Mouse (Mus musculus) embryonic facial prominence, embryonic 15.5 days (tissue): ENCODE results near the gene Stx2. TPM values are rescaled to one million over a fixed set of nuclear protein-coding genes. Genes with fewer than 3 reads are reported as not detected.

Source experiments
- ATAC-seq: fragments of 200-750 bp; cut with Nextera tagmentation; 2 replicates; pipeline ENCODE4 v1.8.0; 2017; ENCODE audit warnings: low read depth, moderate TSS enrichment; ENCODE audit not compliant: insufficient number of reproducible peaks, low FRiP score, low TSS enrichment
- H3K27ac ChIP-seq: fragments of 300-500 bp; sonication (generic); replicated peaks from 2 replicates; pipeline ENCODE4 v1.5.1; 2015; ENCODE audit warnings: mild to moderate bottlenecking, inconsistent platforms
- H3K27me3 ChIP-seq: fragments of 300-500 bp; sonication (generic); 2 replicates; pipeline ENCODE4 v1.6.1; 2015; ENCODE audit warnings: inconsistent platforms
- H3K36me3 ChIP-seq: fragments of 300-500 bp; sonication (generic); 2 replicates; pipeline ENCODE4 v1.6.1; 2015; ENCODE audit warnings: mild to moderate bottlenecking, inconsistent platforms
- H3K4me1 ChIP-seq: fragments of 300-500 bp; sonication (generic); 2 replicates; pipeline ENCODE4 v1.6.1; 2015; ENCODE audit warnings: inconsistent platforms
- H3K4me2 ChIP-seq: fragments of 300-500 bp; sonication (generic); replicated peaks from 2 replicates; pipeline ENCODE4 v1.6.1; 2015; ENCODE audit warnings: mild to moderate bottlenecking, inconsistent platforms
- H3K4me3 ChIP-seq: fragments of 300-500 bp; sonication (generic); replicated peaks from 2 replicates; pipeline ENCODE4 v1.5.1; 2015; ENCODE audit warnings: mild to moderate bottlenecking, inconsistent platforms
- H3K9ac ChIP-seq: fragments of 300-500 bp; sonication (generic); 2 replicates; pipeline ENCODE4 v1.6.1; 2015; ENCODE audit warnings: inconsistent platforms
- H3K9me3 ChIP-seq: fragments of 300-500 bp; sonication (generic); replicated peaks from 2 replicates; pipeline ENCODE4 v1.6.1; 2016; ENCODE audit warnings: inconsistent platforms
- WGBS: fragments of 180-500 bp; shearing (Covaris S2); methylation state at CpG from one replicate; pipeline ENCODE4 v1.1.7; 2015; 5-methylcytosine and 5-hydroxymethylcytosine counted together
- polyA plus RNA-seq: library from polyadenylated mRNA; unstranded; fragments of >200 nt; fragmentation: Nextera tagmentation; extraction: Ambion mirVana; gene quantifications from 2 replicates; pipeline ENCODE4 v1.2.1, GENCODE M21; 2015

The Stx2 gene
- polyA plus RNA-seq: 32.7 and 34.9 TPM in 2 replicates

DNA sequence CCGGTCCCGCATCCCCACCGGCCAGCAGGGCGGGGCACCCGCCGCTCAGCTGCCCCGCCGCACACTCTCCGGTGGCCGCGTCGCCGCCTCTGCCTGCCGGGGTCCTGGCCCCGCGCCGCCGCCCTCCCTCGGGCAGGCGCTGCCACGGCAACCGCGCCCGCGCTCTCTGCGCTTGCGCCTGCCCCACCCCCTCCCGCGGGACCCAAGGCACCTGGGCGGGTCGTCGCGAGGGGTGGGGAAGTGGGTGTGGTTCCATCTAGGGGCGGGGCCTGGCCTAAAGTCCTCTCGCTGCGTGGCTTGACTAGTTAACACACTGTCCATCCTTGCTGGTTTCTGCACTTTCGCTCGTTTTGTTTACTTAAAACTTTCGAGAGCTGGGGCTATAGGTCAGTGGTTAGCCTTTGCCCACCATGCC, at the start of gene Stx2:
Stx2 (minus strand) TSS at position 163 of the 415 bp plus-strand sequence.
- H3K9ac ChIP-seq: peak within 1 kb of the TSS; percentile 59
- no peaks in the 10 kb centered on the region for H3K9me3 ChIP-seq
- ATAC-seq: peak; percentile 88
- H3K36me3 ChIP-seq: 0 out of 2 replicates have a peak, but pooled peaks cover 5% of the 10 kb centered on the region
- under 1% methylated on average over 39 of the region's 39 CpGs for WGBS
- H3K27me3 ChIP-seq: no peaks in the 10 kb centered on the region
- H3K4me2 ChIP-seq: peak within 1 kb of the TSS; percentile 71
- H3K4me1 ChIP-seq: peaks cover 22% of the 10 kb centered on the region
- H3K4me3 ChIP-seq: peak within 1 kb of the TSS; percentile 67
- peak within 1 kb of the TSS; percentile 24; the same call in 1 of the 2 replicates for H3K27ac ChIP-seq

DNA sequence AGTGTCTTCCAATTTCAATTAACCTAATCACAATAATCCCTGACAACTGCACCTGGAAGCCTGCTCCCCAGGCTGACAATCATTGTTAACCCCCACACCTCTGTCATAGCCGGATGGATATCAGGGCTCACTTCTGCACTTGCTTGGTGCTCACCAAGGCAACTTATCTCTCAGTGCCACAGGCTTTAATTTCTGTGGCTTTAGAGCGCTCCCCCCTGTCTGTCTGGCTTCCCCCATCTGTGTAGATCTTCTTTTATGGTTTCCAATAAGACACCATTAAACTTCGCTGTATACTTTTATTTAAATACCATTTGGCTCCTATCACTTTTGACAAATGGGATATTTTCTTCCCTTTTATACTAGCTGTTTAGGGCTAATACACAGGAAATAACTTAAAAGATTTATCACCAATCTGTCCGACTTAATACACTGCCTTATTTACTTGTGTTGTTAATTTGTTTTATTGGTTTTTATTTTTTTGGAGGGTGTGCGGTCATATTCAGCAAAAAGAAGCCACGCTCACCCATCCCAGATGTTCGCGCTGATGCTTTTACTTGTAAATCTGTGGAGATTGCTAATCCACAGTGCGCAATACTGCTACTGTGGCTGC, 46.4 kb upstream of the Stx2 start:
- Histone ChIP-seq H3K4me1 (no peaks in the 10 kb centered on the region), H3K9ac (no peak overlapping the region), H3K9me3 (no peaks in the 10 kb centered on the region), H3K4me3 (no peak overlapping the region), H3K36me3 (no peaks in the 10 kb centered on the region), H3K27ac (no peak overlapping the region), H3K4me2 (no peak overlapping the region), H3K27me3 (no peaks in the 10 kb centered on the region)
- ATAC-seq: no peak
- 78% methylated on average over 9 of the region's 9 CpGs for WGBS

DNA sequence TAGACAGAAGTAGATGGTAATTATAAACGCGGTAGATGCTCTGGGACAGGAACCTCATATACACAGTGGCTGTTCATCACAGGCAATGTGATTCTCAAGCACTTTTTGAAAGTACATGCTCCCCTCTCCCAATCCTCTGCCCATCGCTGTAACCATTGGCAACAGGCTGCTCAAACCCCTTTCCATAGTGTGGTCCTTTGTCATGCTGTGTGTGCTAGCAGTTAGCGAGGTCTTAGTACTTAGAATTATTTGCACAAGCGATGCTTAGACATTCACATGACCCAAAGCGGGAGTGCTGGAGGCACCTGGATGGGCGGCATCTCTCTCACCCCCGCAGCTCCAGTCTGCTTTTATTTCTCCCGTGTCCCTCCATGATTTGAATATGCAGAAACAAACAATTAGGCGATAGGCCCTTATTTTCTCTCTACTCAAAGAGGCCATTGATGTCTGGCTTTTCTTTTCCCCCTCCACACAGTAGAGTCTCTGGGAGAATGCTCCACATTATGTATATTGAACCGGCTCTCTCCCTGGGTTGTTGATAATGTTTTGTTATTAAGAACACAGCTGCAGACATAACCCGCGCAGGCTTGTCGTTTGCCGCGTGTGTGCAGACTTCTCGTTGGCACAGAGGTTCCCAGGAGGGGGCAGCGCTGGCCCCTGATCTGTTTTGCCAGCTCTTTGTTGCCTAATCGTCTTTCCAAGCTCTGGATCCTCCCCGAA, 44.4 kb upstream of the Stx2 start:
- no peaks in the 10 kb centered on the region for H3K27me3 ChIP-seq
- H3K36me3 ChIP-seq: no peaks in the 10 kb centered on the region
- no peak overlapping the region for H3K9ac ChIP-seq
- H3K4me1 ChIP-seq: no peaks in the 10 kb centered on the region
- no peak overlapping the region for H3K27ac ChIP-seq
- no peak overlapping the region for H3K4me3 ChIP-seq
- no peak overlapping the region for H3K4me2 ChIP-seq
- no peaks in the 10 kb centered on the region for H3K9me3 ChIP-seq
- WGBS: 29% methylated on average over 20 of the region's 20 CpGs
- ATAC-seq: no peak

DNA sequence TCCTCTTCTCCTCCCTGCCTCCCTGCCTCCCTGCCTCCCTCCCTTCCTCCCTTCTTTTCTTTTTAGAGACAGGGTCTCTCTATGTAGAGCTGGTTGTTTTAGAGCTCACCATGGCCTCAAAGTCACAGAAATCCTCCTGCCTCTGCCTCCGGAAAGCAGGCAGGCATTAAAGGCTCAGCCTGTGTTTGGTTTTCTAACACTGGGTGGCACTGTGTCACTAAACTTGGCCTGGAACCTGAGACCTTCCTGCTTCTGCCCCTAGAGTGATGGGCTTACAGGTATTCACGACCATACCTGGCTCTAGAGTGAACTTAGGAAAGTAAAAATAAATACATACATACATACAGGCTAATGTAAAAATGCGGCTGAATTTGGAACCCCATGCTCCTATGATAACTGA, 43.5 kb upstream of the Stx2 start:
- WGBS: 86% methylated on average over 3 of the region's 3 CpGs
- no peaks in the 10 kb centered on the region for H3K9me3 ChIP-seq
- H3K9ac ChIP-seq: no peak overlapping the region
- no peak overlapping the region for H3K4me3 ChIP-seq
- H3K36me3 ChIP-seq: no peaks in the 10 kb centered on the region
- no peaks in the 10 kb centered on the region for H3K27me3 ChIP-seq
- no peak overlapping the region for H3K27ac ChIP-seq
- no peak overlapping the region for H3K4me2 ChIP-seq
- ATAC-seq: no peak
- H3K4me1 ChIP-seq: no peaks in the 10 kb centered on the region

DNA sequence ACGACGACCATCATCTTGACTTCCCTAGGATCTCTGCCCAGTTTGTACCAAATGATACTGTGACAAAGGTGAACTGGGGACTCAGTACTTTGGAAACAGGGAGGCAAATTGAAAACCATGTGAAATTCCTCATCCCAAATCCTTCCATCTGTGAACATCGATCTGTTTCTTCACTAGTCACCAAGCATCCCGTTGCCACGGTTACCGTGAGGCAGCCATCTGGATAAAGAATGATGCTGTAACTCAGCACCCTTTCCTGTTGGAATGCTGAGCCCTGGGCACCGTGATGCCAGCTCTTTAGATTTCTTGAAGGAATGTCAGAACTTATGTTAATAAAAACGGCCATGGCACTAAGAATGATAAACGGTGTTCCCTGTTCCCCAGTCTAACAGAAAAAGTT, 41.0 kb upstream of the Stx2 start:
- Histone ChIP-seq H3K9ac (no peak overlapping the region), H3K4me1 (peaks cover 7% of the 10 kb centered on the region; the same call in 1 of the 2 replicates), H3K4me3 (no peak overlapping the region), H3K27ac (no peak overlapping the region), H3K4me2 (no peak overlapping the region), H3K9me3 (no peaks in the 10 kb centered on the region), H3K27me3 (no peaks in the 10 kb centered on the region), H3K36me3 (no peaks in the 10 kb centered on the region)
- ATAC-seq: no peak
- WGBS: 68% methylated on average over 9 of the region's 9 CpGs

DNA sequence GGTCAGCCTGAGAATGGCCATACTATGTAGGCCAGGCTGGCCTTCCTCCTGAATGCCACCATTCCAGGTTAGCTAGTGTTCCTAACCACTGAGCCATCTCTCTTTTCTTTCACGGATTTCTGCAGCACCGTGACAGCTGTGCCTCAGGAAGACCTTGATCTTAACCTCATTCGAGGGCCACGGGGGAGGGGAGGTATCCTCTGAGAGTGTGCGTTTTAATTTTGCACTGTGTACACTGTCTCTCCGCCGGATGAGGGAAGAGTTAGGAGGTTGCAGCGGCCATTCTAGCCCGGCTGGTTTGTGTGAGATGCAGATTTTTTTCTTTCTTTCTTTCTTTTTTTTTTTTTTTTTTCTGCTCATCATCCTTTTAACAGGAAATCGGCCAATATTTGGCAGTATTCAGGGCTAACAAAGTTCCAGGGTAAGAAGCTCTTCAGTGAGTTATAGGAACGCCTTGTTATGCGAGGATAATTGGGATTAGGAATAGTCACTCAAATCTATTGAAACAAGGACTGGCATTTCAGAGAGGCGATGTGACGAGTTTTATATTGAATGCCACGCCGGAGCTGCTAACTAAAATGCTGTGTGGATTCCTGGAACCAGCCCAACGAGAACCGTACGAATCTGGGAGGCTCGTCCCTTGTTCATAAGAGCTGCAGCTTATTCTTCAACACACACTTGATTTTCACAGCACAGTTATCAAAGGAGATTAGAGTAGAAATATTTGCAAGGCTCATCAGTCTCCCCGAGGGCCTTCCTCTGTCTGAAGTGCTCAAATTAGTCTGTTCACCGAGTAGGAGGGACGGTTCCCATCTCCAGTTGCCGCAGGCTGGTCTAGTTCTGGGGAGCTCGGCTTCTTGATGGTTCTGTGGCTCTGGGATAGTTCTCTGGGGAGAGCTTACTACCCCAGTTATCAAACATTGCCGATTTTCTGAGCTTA, 37.5 kb upstream of the Stx2 start:
- no peak for ATAC-seq
- no peak overlapping the region for H3K4me2 ChIP-seq
- H3K9ac ChIP-seq: no peak overlapping the region
- no peaks in the 10 kb centered on the region for H3K27me3 ChIP-seq
- peaks cover 7% of the 10 kb centered on the region; the same call in 1 of the 2 replicates for H3K4me1 ChIP-seq
- H3K27ac ChIP-seq: no peak overlapping the region
- no peak overlapping the region for H3K4me3 ChIP-seq
- H3K9me3 ChIP-seq: no peaks in the 10 kb centered on the region
- H3K36me3 ChIP-seq: no peaks in the 10 kb centered on the region
- WGBS: 30% methylated on average over 26 of the region's 26 CpGs

DNA sequence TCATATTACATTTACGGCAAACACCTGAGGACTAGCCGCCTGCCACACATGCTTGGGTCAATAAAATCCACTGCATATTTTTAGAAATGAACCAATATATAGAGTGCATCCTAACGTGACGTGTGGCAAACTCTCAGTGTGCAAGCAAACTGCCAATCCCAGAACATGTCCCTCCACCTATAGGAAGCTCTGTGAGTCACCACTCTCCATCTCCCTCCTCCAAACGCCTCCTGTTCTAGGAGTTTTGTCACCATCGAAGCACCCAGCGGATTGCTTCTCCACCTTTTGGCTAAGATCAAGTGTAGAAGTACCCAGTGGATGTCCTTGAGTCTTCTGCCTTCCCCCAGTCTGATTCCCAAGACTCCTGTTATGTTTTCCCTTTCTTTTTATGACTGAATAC, 29.4 kb upstream of the Stx2 start:
- no peak overlapping the region for H3K27ac ChIP-seq
- no peak overlapping the region for H3K4me2 ChIP-seq
- no peaks in the 10 kb centered on the region for H3K36me3 ChIP-seq
- H3K9ac ChIP-seq: no peak overlapping the region
- H3K27me3 ChIP-seq: no peaks in the 10 kb centered on the region
- ATAC-seq: no peak
- WGBS: 75% methylated on average over 7 of the region's 7 CpGs
- no peak overlapping the region for H3K4me3 ChIP-seq
- no peaks in the 10 kb centered on the region for H3K4me1 ChIP-seq
- H3K9me3 ChIP-seq: no peaks in the 10 kb centered on the region

DNA sequence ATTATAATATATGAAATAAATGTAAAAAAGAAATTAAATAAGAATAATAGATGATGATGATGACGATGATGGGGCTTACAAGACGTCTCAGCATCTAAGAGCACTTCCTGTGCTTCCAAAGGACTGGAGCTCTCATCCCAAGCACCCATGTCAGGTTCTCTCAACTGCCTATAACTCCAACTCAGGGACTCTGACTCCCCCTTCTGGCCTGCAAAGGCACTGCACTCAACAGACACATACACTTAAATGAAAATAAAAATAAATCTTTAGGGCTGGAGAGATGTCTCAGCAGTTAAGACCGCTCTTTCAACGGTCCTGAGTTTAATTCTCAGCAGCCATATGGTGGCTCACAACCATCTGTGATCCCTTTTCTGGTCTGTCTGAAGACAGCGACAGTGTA, 28.3 kb upstream of the Stx2 start:
- H3K27me3 ChIP-seq: no peaks in the 10 kb centered on the region
- ATAC-seq: no peak
- H3K4me1 ChIP-seq: no peaks in the 10 kb centered on the region
- H3K9me3 ChIP-seq: no peaks in the 10 kb centered on the region
- no peak overlapping the region for H3K4me3 ChIP-seq
- no peak overlapping the region for H3K9ac ChIP-seq
- no peak overlapping the region for H3K27ac ChIP-seq
- H3K36me3 ChIP-seq: no peaks in the 10 kb centered on the region
- H3K4me2 ChIP-seq: no peak overlapping the region
- WGBS: 88% methylated on average over 5 of the region's 5 CpGs

DNA sequence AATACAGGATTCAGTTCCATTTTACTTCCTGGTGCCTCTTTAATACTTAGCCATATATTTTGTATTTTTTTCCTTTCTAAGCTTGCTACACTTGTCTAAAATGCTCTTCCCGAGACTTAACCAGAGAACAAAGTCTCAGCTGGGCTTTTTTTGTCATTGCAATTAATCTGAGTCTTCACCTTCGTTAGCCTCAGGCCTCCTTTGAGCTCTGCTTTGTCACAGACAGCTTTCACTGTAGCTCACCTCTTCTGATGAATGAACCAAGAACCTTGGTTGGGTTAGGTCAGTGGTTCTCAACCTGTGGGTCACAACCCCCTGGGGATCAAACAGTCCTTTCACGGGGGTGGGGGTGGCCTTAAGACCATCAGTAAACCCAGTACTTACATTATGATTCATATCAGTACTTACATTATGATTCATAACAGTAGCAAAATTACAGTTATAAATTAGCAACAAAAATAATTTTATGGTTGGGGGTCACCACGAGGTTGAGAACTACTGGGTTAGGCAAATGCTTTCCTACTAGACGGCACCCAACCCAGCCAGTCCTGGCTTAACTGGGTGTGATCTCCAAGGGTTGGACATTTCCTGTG, 20.9 kb upstream of the Stx2 start:
- no peak overlapping the region for H3K4me3 ChIP-seq
- peaks cover 17% of the 10 kb centered on the region for H3K36me3 ChIP-seq
- no peak overlapping the region for H3K9ac ChIP-seq
- 69% methylated on average over 5 of the region's 5 CpGs for WGBS
- H3K27ac ChIP-seq: no peak overlapping the region
- no peaks in the 10 kb centered on the region for H3K9me3 ChIP-seq
- no peaks in the 10 kb centered on the region for H3K4me1 ChIP-seq
- H3K4me2 ChIP-seq: no peak overlapping the region
- ATAC-seq: no peak
- H3K27me3 ChIP-seq: no peaks in the 10 kb centered on the region

DNA sequence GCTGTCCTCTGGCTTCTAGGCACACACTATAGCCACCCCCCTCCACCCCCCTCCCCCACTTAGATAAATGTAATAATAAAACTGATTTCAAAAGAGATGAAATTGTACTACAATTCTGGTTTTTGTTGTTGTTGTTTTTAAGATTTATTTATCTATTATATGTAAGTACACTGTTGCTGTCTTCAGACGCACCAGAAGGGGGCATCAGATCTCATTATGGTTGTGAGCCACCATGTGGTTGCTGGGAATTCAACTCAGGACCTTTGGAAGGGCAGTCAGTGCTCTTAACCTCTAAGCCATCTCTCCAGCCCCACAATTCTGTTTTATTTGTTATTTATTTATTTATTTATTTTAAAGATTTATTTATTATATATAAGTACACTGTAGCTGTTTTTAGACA, 18.3 kb upstream of the Stx2 start:
- Histone ChIP-seq H3K4me1 (peaks cover 3% of the 10 kb centered on the region; the same call in 1 of the 2 replicates), H3K4me2 (no peak overlapping the region), H3K27me3 (no peaks in the 10 kb centered on the region), H3K9ac (no peak overlapping the region), H3K9me3 (no peaks in the 10 kb centered on the region), H3K27ac (no peak overlapping the region), H3K36me3 (peaks cover 24% of the 10 kb centered on the region), H3K4me3 (no peak overlapping the region)
- 52% methylated on average over 1 of the region's 1 CpGs for WGBS
- ATAC-seq: no peak

DNA sequence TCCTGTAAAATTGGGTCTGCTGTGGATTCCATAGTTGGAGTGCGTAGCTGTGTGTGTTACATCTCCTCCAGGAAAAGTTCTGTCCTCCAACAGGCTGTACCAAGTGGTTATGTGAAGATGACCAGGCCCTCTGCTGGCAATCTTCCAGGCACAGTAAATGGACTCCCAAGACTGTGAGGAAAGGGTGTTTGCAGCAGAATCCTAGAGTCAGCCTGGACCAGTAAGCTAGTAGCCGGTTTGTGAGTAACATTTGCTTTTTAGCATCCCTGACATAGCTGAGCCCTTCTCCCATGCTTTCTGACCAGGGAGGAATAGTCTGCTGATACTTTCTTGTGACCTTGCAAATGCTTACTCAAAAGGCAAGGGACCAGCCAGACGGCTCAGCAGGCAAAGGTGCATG, 17.8 kb upstream of the Stx2 start:
- no peaks in the 10 kb centered on the region for H3K9me3 ChIP-seq
- H3K4me2 ChIP-seq: no peak overlapping the region
- H3K27ac ChIP-seq: no peak overlapping the region
- no peak overlapping the region for H3K4me3 ChIP-seq
- no peak overlapping the region for H3K9ac ChIP-seq
- no peak for ATAC-seq
- H3K27me3 ChIP-seq: no peaks in the 10 kb centered on the region
- H3K4me1 ChIP-seq: peaks cover 7% of the 10 kb centered on the region; the same call in 1 of the 2 replicates
- 88% methylated on average over 3 of the region's 3 CpGs for WGBS
- peaks cover 24% of the 10 kb centered on the region for H3K36me3 ChIP-seq
